Mouse (Mus musculus) myocyte (in vitro differentiated cells): Measurements from ENCODE around the gene Ankrd13b. TPM values are rescaled to one million over a fixed set of nuclear protein-coding genes. Genes with fewer than 3 reads are reported as not detected.

Source experiments
- H3K27me3 ChIP-seq: one replicate; pipeline ENCODE4 v1.6.1; 2011; ENCODE audit not compliant: control insufficient read depth, insufficient read depth, insufficient read length
- H3K36me3 ChIP-seq: one replicate; pipeline ENCODE4 v1.6.1; 2011; ENCODE audit not compliant: control insufficient read depth, insufficient read depth
- H3K4me2 ChIP-seq: one replicate; pipeline ENCODE4 v1.6.1; 2011; ENCODE audit warnings: low read depth, control low read depth
- H3K4me3 ChIP-seq: one replicate; pipeline ENCODE4 v1.5.1; 2011; ENCODE audit warnings: mild to moderate bottlenecking, control low read depth, moderate library complexity
- H3K79me2 ChIP-seq: one replicate; pipeline ENCODE4 v1.6.1; 2011; ENCODE audit not compliant: control insufficient read depth, insufficient read depth
- H3ac ChIP-seq: one replicate; pipeline ENCODE4 v1.6.1; 2011; ENCODE audit not compliant: control insufficient read depth, insufficient read length
- E2F4 ChIP-seq: IDR thresholded peaks from one replicate; pipeline ENCODE4 v1.6.1; 2011; ENCODE audit warnings: mild to moderate bottlenecking, control low read depth, moderate library complexity; ENCODE audit not compliant: insufficient read depth
- MYOG ChIP-seq, 3 experiments: IDR thresholded peaks; one replicate each; pipeline ENCODE4 v1.6.1; 2011; ENCODE audit warnings: control low read depth in 2 of 3, low read depth in 2 of 3, mild to moderate bottlenecking in 2 of 3; ENCODE audit not compliant: insufficient read length in 2 of 3, control insufficient read depth in 1 of 3, insufficient read depth in 1 of 3
- SRF ChIP-seq: IDR thresholded peaks from one replicate; pipeline ENCODE4 v1.6.1; 2011; ENCODE audit warnings: low read depth; ENCODE audit not compliant: control insufficient read depth, insufficient read length
- TCF12 ChIP-seq: IDR thresholded peaks from one replicate; pipeline ENCODE4 v1.6.1; 2011; ENCODE audit warnings: mild to moderate bottlenecking, control low read depth; ENCODE audit not compliant: poor library complexity, insufficient read depth, severe bottlenecking
- TCF3 ChIP-seq: IDR thresholded peaks from one replicate; pipeline ENCODE4 v1.6.1; 2011; ENCODE audit warnings: low read depth, control low read depth; ENCODE audit not compliant: insufficient read length
- polyA plus RNA-seq: library from polyadenylated mRNA; unstranded; fragments of >200 nt; fragmentation: generic; extraction: Trizol; gene quantifications from one replicate; pipeline ENCODE4 v1.2.1, GENCODE M21; 2012; ENCODE audit warnings: missing spikeins

Ankrd13b gene
- polyA plus RNA-seq, 1 experiment: 46.0 TPM

DNA sequence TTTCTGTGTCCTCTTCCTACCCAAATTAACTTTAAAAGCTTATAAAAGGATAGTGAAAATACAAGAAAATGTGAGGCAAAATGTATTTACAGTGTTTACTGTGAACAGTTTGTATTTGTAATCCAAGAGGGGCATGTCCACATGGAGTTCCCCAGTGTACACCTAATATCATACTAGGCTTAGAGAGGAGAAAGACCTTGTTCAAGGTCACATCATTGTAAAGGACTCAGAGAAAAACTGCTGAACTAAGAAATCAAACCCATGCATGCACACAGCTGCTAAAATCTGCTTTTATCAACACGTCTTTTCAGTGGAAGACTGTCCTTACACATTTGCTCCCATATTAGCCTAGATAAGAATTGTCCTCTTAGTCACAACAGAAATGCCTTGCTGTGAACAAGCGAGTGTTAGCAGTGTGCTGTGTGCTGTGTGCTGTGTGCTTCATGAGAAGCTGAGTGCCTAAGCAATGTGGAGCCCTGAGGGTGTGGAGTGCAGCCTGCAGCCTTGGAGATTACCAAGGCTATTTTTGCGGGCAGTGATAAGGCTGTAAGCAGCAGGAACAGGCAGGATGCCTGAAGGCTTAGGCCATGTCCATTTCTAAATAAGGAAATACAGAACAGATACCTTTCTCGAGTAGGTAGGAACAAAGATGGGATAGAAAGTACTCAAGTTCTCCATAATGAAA, 66.2 kb downstream of the Ankrd13b start:
- TF ChIP-seq TCF3 (no peak), E2F4 (no peak), SRF (no peak), TCF12 (no peak), MYOG (IDR thresholded peaks at IDR 0.05; ENCODE audit: control insufficient read depth in 1 of 3, insufficient read depth in 1 of 3, insufficient read length in 2 of 3, low read depth in 2 of 3) (peak in 1 of 3 experiments; percentile 5)
- no peak overlapping the region for H3K4me3 ChIP-seq
- no peaks in the 10 kb centered on the region for H3K27me3 ChIP-seq
- H3K79me2 ChIP-seq: no peaks in the 10 kb centered on the region
- H3K36me3 ChIP-seq: peaks cover 4% of the 10 kb centered on the region
- no peak overlapping the region for H3ac ChIP-seq
- no peak overlapping the region for H3K4me2 ChIP-seq

Other genes with a start within 250 kb of the Ankrd13b start
- 50.6 TPM for gene Coro6, start 27.3 kb downstream of the Ankrd13b start, polyA plus RNA-seq
- 53.9 TPM for gene Git1, start 3.9 kb upstream of the Ankrd13b start, polyA plus RNA-seq
- 1.4 TPM for gene Abhd15, start 25.4 kb upstream of the Ankrd13b start, polyA plus RNA-seq
- 23.7 TPM for gene Trp53i13, start 26.3 kb upstream of the Ankrd13b start, polyA plus RNA-seq
- gene Gm10392, start 29.5 kb upstream of the Ankrd13b start, polyA plus RNA-seq: not detected
- 9.2 TPM for gene Taok1, start 118.1 kb upstream of the Ankrd13b start, polyA plus RNA-seq
- 9.3 TPM for gene Nufip2, start 196.5 kb upstream of the Ankrd13b start, polyA plus RNA-seq
- not detected for gene Cryba1, start 235.6 kb upstream of the Ankrd13b start, polyA plus RNA-seq